Mouse (Mus musculus): Measurements from ENCODE around the gene Snrpg. TPM values are rescaled to one million over a fixed set of nuclear protein-coding genes. Genes with fewer than 3 reads are reported as not detected.

Snrpg gene
- polyA plus RNA-seq, 1 experiment, result 60.7 TPM

DNA sequence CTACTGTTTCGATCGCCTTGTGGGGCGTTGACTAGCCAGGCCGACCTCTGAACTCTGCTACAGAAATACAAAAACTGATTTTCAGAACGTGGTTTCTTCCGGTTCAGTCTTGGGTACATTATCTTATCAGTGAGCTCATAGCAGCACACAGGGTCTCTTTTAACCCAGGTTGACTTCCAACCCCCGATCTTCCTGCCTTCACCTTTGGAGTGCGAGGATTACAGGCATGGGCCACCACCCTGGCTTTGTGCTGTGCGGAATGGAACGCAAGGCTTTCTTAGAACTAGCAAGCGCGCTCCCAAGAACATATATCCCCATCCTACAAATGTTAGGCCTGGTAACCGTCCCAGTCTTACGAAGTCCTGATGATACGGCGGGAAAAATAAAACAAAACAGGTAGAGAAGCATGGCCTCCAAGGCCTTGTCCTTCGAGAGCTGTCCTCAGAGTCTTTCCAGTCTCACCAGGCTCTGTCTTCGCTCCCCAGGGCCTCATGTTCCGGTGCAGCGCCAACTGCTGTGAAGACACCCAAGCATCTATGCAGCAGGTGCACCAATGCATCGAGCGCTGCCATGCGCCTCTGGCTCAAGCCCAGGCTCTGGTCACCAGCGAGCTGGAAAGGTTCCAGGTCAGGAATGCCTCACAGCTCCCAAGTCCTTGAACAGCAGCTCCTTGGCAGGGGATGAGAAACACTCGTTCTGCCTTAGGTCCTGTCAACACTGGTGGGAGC lies 4.8 kb upstream of the Snrpg start:
- no peak for DNase-seq (ENCODE audit: low read depth in 1 of 2, low spot score in 2 of 2)
- WGBS, result 49% methylated on average over 25 of the region's 25 CpGs
- Histone ChIP-seq H3K27ac (ENCODE audit: insufficient read depth, low read length) (peak overlapping the region; percentile 85), H3K27me3 (ENCODE audit: control insufficient read depth, insufficient read depth, low read length) (no peaks in the 10 kb centered on the region), H3K4me1 (ENCODE audit: control insufficient read depth, insufficient read depth, insufficient read length) (peaks cover 7% of the 10 kb centered on the region; the same call in 1 of the 2 replicates), H3K36me3 (ENCODE audit: control insufficient read depth, insufficient read depth, low read length) (0 out of 2 replicates have a peak, but pooled peaks cover 1% of the 10 kb centered on the region), H3K4me3 (ENCODE audit: extremely low read depth, insufficient read depth, insufficient read length) (peak overlapping the region; percentile 67)
- no peak for TF ChIP-seq CTCF (IDR thresholded peaks at IDR 0.05; ENCODE audit: extremely low read depth, insufficient read depth, insufficient read length, insufficient replicate concordance)
- TF ChIP-seq POLR2A (IDR thresholded peaks at IDR 0.05; ENCODE audit: low read depth, low read length), result no peak

DNA sequence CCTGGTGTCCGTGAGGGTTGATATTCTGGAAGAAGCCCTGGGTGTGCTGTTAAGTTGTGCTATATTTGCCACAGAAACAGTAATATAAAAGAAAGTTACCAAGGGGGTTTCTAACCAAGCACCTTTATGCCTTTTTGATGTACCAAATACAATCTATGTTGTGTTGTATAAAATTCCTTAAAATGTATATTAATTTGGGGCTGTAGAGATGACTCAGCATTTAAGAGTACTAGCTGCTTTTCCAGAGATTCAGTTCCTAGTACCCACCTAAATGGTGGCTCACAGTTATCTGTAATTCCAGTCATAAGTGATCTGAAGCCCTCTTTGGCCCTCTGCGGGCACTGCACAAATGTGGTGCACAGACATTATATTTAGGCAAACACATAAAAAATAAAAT lies 4.3 kb upstream of the Snrpg start:
- no peak overlapping the region for H3K27ac ChIP-seq (ENCODE audit: insufficient read depth, low read length)
- H3K4me3 ChIP-seq (ENCODE audit: extremely low read depth, insufficient read depth, insufficient read length), result no peak overlapping the region
- no peak for DNase-seq (ENCODE audit: low read depth in 1 of 2, low spot score in 2 of 2)
- TF ChIP-seq POLR2A (IDR thresholded peaks at IDR 0.05; ENCODE audit: low read depth, low read length) (no peak), CTCF (IDR thresholded peaks at IDR 0.05; ENCODE audit: extremely low read depth, insufficient read depth, insufficient read length, insufficient replicate concordance) (no peak)
- H3K36me3 ChIP-seq (ENCODE audit: control insufficient read depth, insufficient read depth, low read length), result 0 out of 2 replicates have a peak, but pooled peaks cover 1% of the 10 kb centered on the region
- WGBS, result 82% methylated on average over 2 of the region's 2 CpGs
- peaks cover 7% of the 10 kb centered on the region; the same call in 1 of the 2 replicates for H3K4me1 ChIP-seq (ENCODE audit: control insufficient read depth, insufficient read depth, insufficient read length)
- H3K27me3 ChIP-seq (ENCODE audit: control insufficient read depth, insufficient read depth, low read length), result no peaks in the 10 kb centered on the region

DNA sequence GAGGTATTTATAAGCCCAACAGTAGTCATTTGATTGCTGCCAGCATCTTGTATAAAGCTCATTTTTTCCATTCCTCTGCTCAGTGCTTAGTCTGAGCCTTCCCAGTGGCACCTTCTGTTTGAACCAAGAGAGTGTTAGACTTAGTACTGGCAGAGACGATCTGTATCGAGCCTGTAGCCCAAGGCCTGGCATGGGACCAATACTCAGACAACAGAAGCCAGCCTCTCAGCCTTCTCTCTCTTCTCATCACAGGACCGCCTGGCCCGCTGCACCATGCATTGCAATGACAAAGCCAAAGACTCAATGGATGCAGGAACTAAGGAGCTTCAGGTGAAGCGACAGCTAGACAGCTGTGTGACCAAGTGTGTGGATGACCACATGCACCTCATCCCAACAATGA lies 2.6 kb upstream of the Snrpg start:
- Histone ChIP-seq H3K36me3 (ENCODE audit: control insufficient read depth, insufficient read depth, low read length) (0 out of 2 replicates have a peak, but pooled peaks cover 1% of the 10 kb centered on the region), H3K27me3 (ENCODE audit: control insufficient read depth, insufficient read depth, low read length) (no peaks in the 10 kb centered on the region), H3K27ac (ENCODE audit: insufficient read depth, low read length) (no peak overlapping the region), H3K4me3 (ENCODE audit: extremely low read depth, insufficient read depth, insufficient read length) (no peak overlapping the region), H3K4me1 (ENCODE audit: control insufficient read depth, insufficient read depth, insufficient read length) (peaks cover 7% of the 10 kb centered on the region; the same call in 1 of the 2 replicates)
- no peak for DNase-seq (ENCODE audit: low read depth in 1 of 2, low spot score in 2 of 2)
- TF ChIP-seq CTCF (IDR thresholded peaks at IDR 0.05; ENCODE audit: extremely low read depth, insufficient read depth, insufficient read length, insufficient replicate concordance) (no peak), POLR2A (IDR thresholded peaks at IDR 0.05; ENCODE audit: low read depth, low read length) (no peak)
- 93% methylated on average over 5 of the region's 5 CpGs for WGBS

- 76% methylated on average over 3 of the region's 3 CpGs for WGBS
- DNase-seq (ENCODE audit: low read depth in 1 of 2, low spot score in 2 of 2), result no peak
- no peaks in the 10 kb centered on the region for H3K27me3 ChIP-seq (ENCODE audit: control insufficient read depth, insufficient read depth, low read length)
- H3K4me1 ChIP-seq (ENCODE audit: control insufficient read depth, insufficient read depth, insufficient read length), result peaks cover 7% of the 10 kb centered on the region; the same call in 1 of the 2 replicates
- H3K36me3 ChIP-seq (ENCODE audit: control insufficient read depth, insufficient read depth, low read length), result 0 out of 2 replicates have a peak, but pooled peaks cover 1% of the 10 kb centered on the region
- no peak overlapping the region for H3K4me3 ChIP-seq (ENCODE audit: extremely low read depth, insufficient read depth, insufficient read length)
- TF ChIP-seq POLR2A (IDR thresholded peaks at IDR 0.05; ENCODE audit: low read depth, low read length) (no peak), CTCF (IDR thresholded peaks at IDR 0.05; ENCODE audit: extremely low read depth, insufficient read depth, insufficient read length, insufficient replicate concordance) (no peak)
- no peak overlapping the region for H3K27ac ChIP-seq (ENCODE audit: insufficient read depth, low read length)
These were observed 901 bp upstream of the Snrpg start for GRCm38 (mm10) chr6:86370093-86370713.

DNA sequence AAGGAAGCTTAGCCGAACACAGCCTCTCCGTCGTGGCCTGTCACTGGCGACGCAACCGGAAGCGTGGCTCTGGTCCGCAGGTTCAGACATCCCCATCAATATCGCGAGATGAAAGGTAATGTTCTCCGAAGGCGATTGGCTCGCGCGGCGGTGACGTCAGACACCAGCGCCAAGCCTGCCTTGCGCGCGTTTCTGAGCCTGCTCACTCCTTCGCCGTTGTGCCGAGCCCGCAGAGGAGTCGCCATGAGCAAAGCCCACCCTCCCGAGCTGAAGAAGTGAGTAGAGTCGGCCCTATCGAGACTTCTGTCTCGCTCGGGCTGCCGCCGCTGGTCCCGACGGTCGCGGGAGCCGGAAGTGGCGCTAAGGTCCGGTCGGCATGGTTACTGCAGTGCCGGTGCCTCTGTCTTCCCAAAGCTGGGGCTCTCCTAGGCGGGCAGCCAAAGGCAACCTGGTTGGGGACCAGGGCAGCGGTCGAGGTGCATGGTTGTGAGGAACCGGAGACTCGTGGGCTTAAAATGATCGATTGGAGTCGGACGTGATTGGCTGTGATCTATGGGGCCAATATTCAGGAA lies 322 bp downstream of the Snrpg start:
- DNase-seq (ENCODE audit: low read depth in 1 of 2, low spot score in 2 of 2), result peak; percentile 90 to 93
- under 1% methylated on average over 50 of the region's 50 CpGs for WGBS
- peaks cover 4% of the 10 kb centered on the region; the same call in 1 of the 2 replicates for H3K4me1 ChIP-seq (ENCODE audit: control insufficient read depth, insufficient read depth, insufficient read length)
- peaks cover 3% of the 10 kb centered on the region; the same call in 1 of the 2 replicates for H3K36me3 ChIP-seq (ENCODE audit: control insufficient read depth, insufficient read depth, low read length)
- peak overlapping the region; percentile 90 for H3K4me3 ChIP-seq (ENCODE audit: extremely low read depth, insufficient read depth, insufficient read length)
- peak overlapping the region; percentile 85 for H3K27ac ChIP-seq (ENCODE audit: insufficient read depth, low read length)
- TF ChIP-seq POLR2A (IDR thresholded peaks at IDR 0.05; ENCODE audit: low read depth, low read length), result peak; percentile 95
- TF ChIP-seq CTCF (IDR thresholded peaks at IDR 0.05; ENCODE audit: extremely low read depth, insufficient read depth, insufficient read length, insufficient replicate concordance), result no peak
- no peaks in the 10 kb centered on the region for H3K27me3 ChIP-seq (ENCODE audit: control insufficient read depth, insufficient read depth, low read length)

- no peaks in the 10 kb centered on the region for H3K27me3 ChIP-seq (ENCODE audit: control insufficient read depth, insufficient read depth, low read length)
- WGBS, result 3% methylated on average over 12 of the region's 12 CpGs
- H3K36me3 ChIP-seq (ENCODE audit: control insufficient read depth, insufficient read depth, low read length), result peaks cover 6% of the 10 kb centered on the region
- H3K4me1 ChIP-seq (ENCODE audit: control insufficient read depth, insufficient read depth, insufficient read length), result peaks cover 4% of the 10 kb centered on the region; the same call in 1 of the 2 replicates
- no peak for DNase-seq (ENCODE audit: low read depth in 1 of 2, low spot score in 2 of 2)
- H3K4me3 ChIP-seq (ENCODE audit: extremely low read depth, insufficient read depth, insufficient read length), result peak overlapping the region; percentile 90
- TF ChIP-seq POLR2A (IDR thresholded peaks at IDR 0.05; ENCODE audit: low read depth, low read length) (no peak), CTCF (IDR thresholded peaks at IDR 0.05; ENCODE audit: extremely low read depth, insufficient read depth, insufficient read length, insufficient replicate concordance) (no peak)
- H3K27ac ChIP-seq (ENCODE audit: insufficient read depth, low read length), result no peak overlapping the region
These were observed 929 bp downstream of the Snrpg start for GRCm38 (mm10) chr6:86371950-86372516.
